Mouse (Mus musculus): Measurements from ENCODE around the gene Slc45a1. TPM values are rescaled to one million over a fixed set of nuclear protein-coding genes. Genes with fewer than 3 reads are reported as not detected.
A peak's percentile ranks its signal among the peaks of the same experiment; 100 is the strongest.

Gene Slc45a1
- polyA plus RNA-seq, 1 experiment from 2014 or later = not detected

GRCm38 (mm10) chr4:150588300-150588621 lies 63.7 kb downstream of the Slc45a1 start:
- H3K36me3 ChIP-seq = no peaks in the 10 kb centered on the region
- no peak for DNase-seq
- H3K4me2 ChIP-seq = peak overlapping the region; percentile 66
- peaks cover 97% of the 10 kb centered on the region for H3K4me1 ChIP-seq (replicated peaks)
- no peaks in the 10 kb centered on the region for H3K27me3 ChIP-seq
- no peak for ATAC-seq (ENCODE audit: low read depth)
- H3K27ac ChIP-seq = peak overlapping the region; percentile 56; the same call in 1 of the 2 replicates
- H3K4me3 ChIP-seq (replicated peaks) = peak overlapping the region; percentile 47
- H3K9ac ChIP-seq = peak overlapping the region; percentile 61
- 45% methylated on average over 2 of the region's 2 CpGs for WGBS (ENCODE audit: insufficient replicate concordance)
- no peaks in the 10 kb centered on the region for H3K9me3 ChIP-seq (replicated peaks)

- peak overlapping the region; percentile 66 for H3K4me2 ChIP-seq
- no peaks in the 10 kb centered on the region for H3K27me3 ChIP-seq
- 38% methylated on average over 8 of the region's 8 CpGs for WGBS (ENCODE audit: insufficient replicate concordance)
- DNase-seq = no peak
- peak overlapping the region; percentile 61 for H3K9ac ChIP-seq
- peaks cover 97% of the 10 kb centered on the region for H3K4me1 ChIP-seq (replicated peaks)
- ATAC-seq (ENCODE audit: low read depth) = no peak
- no peaks in the 10 kb centered on the region for H3K9me3 ChIP-seq (replicated peaks)
- H3K4me3 ChIP-seq (replicated peaks) = peak overlapping the region; percentile 47
- H3K36me3 ChIP-seq = no peaks in the 10 kb centered on the region
- peak overlapping the region; percentile 62 for H3K27ac ChIP-seq
Observed at GRCm38 (mm10) chr4:150587597-150588299, 64.2 kb downstream of the Slc45a1 start.

- no peak for DNase-seq
- peaks cover under 1% of the 10 kb centered on the region; the same call in 1 of the 2 replicates for H3K36me3 ChIP-seq
- no peaks in the 10 kb centered on the region for H3K27me3 ChIP-seq
- H3K4me2 ChIP-seq = peak overlapping the region; percentile 13; the same call in 1 of the 2 replicates
- peak overlapping the region; percentile 10; the same call in 1 of the 2 replicates for H3K9ac ChIP-seq
- H3K27ac ChIP-seq = peak overlapping the region; percentile 62; the same call in 1 of the 2 replicates
- peak; percentile 59; the same call in 1 of the 2 replicates for ATAC-seq (ENCODE audit: low read depth)
- H3K4me3 ChIP-seq (replicated peaks) = no peak overlapping the region
- H3K9me3 ChIP-seq (replicated peaks) = no peaks in the 10 kb centered on the region
- 29% methylated on average over 5 of the region's 5 CpGs for WGBS (ENCODE audit: insufficient replicate concordance)
- H3K4me1 ChIP-seq (replicated peaks) = peaks cover 95% of the 10 kb centered on the region
Observed at GRCm38 (mm10) chr4:150586275-150586674, 65.7 kb downstream of the Slc45a1 start.

- no peak overlapping the region for H3K4me3 ChIP-seq (replicated peaks)
- peaks cover 5% of the 10 kb centered on the region; the same call in 1 of the 2 replicates for H3K36me3 ChIP-seq
- DNase-seq (no peak), ATAC-seq (ENCODE audit: low read depth) (peak; percentile 80)
- peaks cover 90% of the 10 kb centered on the region for H3K4me1 ChIP-seq (replicated peaks)
- peak overlapping the region; percentile 10; the same call in 1 of the 2 replicates for H3K9ac ChIP-seq
- no peaks in the 10 kb centered on the region for H3K27me3 ChIP-seq
- peak overlapping the region; percentile 13; the same call in 1 of the 2 replicates for H3K4me2 ChIP-seq
- 37% methylated on average over 2 of the region's 2 CpGs for whole genome bisulfite sequencing (ENCODE audit: insufficient replicate concordance)
- peak overlapping the region; percentile 62 for H3K27ac ChIP-seq
- H3K9me3 ChIP-seq (replicated peaks) = no peaks in the 10 kb centered on the region
Observed at GRCm38 (mm10) chr4:150585800-150586199, 66.2 kb downstream of the Slc45a1 start.

GRCm38 (mm10) chr4:150583777-150584135 lies 68.2 kb downstream of the Slc45a1 start:
- H3K4me3 ChIP-seq (replicated peaks) = no peak overlapping the region
- peak overlapping the region; percentile 30 for H3K4me2 ChIP-seq
- no peaks in the 10 kb centered on the region for H3K27me3 ChIP-seq
- H3K9me3 ChIP-seq (replicated peaks) = no peaks in the 10 kb centered on the region
- DNase-seq = no peak
- peaks cover 7% of the 10 kb centered on the region; the same call in 1 of the 2 replicates for H3K36me3 ChIP-seq
- H3K9ac ChIP-seq = no peak overlapping the region
- ATAC-seq (ENCODE audit: low read depth) = no peak
- H3K27ac ChIP-seq = peak overlapping the region; percentile 31
- peaks cover 70% of the 10 kb centered on the region for H3K4me1 ChIP-seq (replicated peaks)
- WGBS (ENCODE audit: insufficient replicate concordance) = 71% methylated on average over 3 of the region's 3 CpGs

- peaks cover 67% of the 10 kb centered on the region for H3K4me1 ChIP-seq (replicated peaks)
- ATAC-seq (ENCODE audit: low read depth) (0 out of 2 replicates have a peak, but pooled peaks have one; percentile 17), DNase-seq (no peak)
- peak overlapping the region; percentile 31 for H3K27ac ChIP-seq
- 49% methylated on average over 13 of the region's 13 CpGs for WGBS (ENCODE audit: insufficient replicate concordance)
- no peaks in the 10 kb centered on the region for H3K9me3 ChIP-seq (replicated peaks)
- H3K4me2 ChIP-seq = peak overlapping the region; percentile 30
- H3K4me3 ChIP-seq (replicated peaks) = no peak overlapping the region
- H3K9ac ChIP-seq = no peak overlapping the region
- no peaks in the 10 kb centered on the region for H3K27me3 ChIP-seq
- peaks cover 7% of the 10 kb centered on the region for H3K36me3 ChIP-seq
Observed at GRCm38 (mm10) chr4:150582966-150583776, 68.8 kb downstream of the Slc45a1 start.

- H3K27ac ChIP-seq = no peak overlapping the region
- ATAC-seq (ENCODE audit: low read depth) (no peak), DNase-seq (no peak)
- H3K4me3 ChIP-seq (replicated peaks) = no peak overlapping the region
- peaks cover 63% of the 10 kb centered on the region for H3K4me1 ChIP-seq (replicated peaks)
- no peaks in the 10 kb centered on the region for H3K9me3 ChIP-seq (replicated peaks)
- 73% methylated on average over 10 of the region's 10 CpGs for WGBS (ENCODE audit: insufficient replicate concordance)
- H3K27me3 ChIP-seq = no peaks in the 10 kb centered on the region
- H3K36me3 ChIP-seq = peaks cover 7% of the 10 kb centered on the region
- H3K4me2 ChIP-seq = no peak overlapping the region
- no peak overlapping the region for H3K9ac ChIP-seq
Observed at GRCm38 (mm10) chr4:150581931-150582723, 69.8 kb downstream of the Slc45a1 start.

Other genes with a start within 250 kb of the Slc45a1 start
- 12.8 and 15.4 TPM in 2 replicates for gene Errfi1, start 201.7 kb upstream of the Slc45a1 start, polyA plus RNA-seq (2015; fragmentation: Nextera tagmentation; extraction: Ambion mirVana)

Measured in liver, embryonic 13.5 days (tissue).